Mouse (Mus musculus): ENCODE measurements around the gene Sox6.

GRCm38 (mm10) chr7:115776324-115776723 lies 262.3 kb downstream of the Sox6 start:
- TF ChIP-seq CTCF (IDR thresholded peaks at IDR 0.05; ENCODE audit: borderline replicate concordance, insufficient read depth, low read length) (no peak), POLR2A (IDR thresholded peaks at IDR 0.05; ENCODE audit: low read depth, low read length) (no peak)

All from embryonic fibroblast, embryonic 13.5 days (primary cell).